Mouse (Mus musculus) urinary bladder, postnatal 10 days (tissue): ENCODE data around the gene Nudcd3.
"Not testable (repeated sequence)": the region's sequence is repeated elsewhere in the genome, so short reads cannot be mapped to it uniquely, and the experiment has no call there.

Source experiments
- DNase-seq: peaks from one replicate; pipeline ENCODE4 v3.0.0; 2022; ENCODE audit warnings: low spot score

Gene Nudcd3

DNA sequence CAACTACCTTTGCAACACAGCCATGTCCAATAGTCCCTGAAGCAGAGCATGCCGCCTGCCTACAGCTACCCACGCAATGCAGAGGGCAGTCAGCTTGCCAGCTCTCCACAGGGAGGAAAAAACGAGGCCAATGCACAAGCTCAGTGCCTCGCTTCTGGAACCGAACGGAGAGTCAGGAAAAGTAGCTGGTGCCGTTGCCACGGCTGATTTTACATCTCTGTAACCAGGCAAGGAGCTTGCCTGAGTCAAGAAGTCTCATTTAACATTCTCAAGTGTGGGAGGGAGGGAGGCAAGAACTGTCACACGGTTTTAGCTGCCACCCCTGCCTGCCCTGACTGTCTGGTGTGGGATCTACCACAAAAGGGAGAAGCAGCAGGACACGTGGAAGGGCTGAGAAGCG is 79.6 kb downstream of the Nudcd3 start:
- no peak for DNase-seq

DNA sequence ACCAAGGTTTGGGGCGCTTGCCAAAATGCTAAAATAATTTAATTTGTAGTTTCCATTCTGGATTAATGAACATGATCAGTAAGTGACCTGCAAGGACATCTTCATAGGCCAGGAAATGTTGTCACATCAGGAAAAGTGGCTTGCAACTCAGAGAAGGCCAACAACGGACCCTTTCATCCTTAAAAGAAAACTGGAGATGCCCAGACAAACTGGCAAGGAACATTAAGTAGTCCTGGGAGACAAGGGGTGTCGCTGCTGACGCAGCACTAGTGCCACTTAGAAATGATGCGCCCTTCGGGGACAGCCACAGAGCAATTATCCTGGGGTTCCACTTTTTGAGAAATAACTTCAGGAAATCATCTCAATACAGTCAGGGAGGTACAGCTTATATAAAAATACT is 80.2 kb downstream of the Nudcd3 start:
- DNase-seq, result no peak

DNA sequence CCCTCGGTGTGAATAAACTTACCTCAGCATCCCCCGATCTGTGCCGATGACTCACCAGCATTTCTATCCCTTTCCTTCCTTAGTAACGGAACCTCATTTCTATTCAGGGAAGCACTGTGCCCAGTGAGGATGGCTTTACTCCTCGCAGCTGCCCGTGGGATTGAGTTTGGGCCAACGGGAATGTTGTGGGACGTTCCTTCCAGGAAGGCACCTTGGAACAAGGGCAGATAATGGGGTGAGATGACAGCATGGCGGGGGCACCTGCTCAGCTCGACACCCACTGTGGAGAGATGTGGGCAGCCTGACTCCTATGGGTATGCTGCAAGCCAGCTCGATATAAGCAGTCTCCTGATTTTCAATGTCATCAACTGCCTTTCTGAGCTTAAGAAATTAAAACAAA is 80.9 kb downstream of the Nudcd3 start:
- DNase-seq, result no peak

DNA sequence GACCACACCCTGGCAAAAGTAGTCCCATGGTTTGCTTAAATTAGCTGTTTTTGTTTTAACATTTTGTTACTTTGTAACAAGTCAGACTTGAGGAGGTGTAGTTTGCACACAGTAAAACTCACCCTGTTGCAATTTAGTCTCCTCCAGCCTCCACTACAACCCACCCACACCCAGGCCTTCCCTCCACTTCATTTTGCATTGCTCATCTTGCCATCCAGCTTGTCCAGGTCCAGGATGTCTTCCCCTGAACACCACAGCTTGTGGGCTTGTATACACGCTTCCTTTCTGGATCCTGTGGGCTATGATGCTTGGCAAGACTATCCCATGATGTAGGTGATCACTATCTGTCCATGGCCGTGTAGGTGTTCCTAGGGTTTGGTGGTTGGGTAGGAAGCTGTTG is 82.3 kb downstream of the Nudcd3 start:
- DNase-seq, result no peak

DNA sequence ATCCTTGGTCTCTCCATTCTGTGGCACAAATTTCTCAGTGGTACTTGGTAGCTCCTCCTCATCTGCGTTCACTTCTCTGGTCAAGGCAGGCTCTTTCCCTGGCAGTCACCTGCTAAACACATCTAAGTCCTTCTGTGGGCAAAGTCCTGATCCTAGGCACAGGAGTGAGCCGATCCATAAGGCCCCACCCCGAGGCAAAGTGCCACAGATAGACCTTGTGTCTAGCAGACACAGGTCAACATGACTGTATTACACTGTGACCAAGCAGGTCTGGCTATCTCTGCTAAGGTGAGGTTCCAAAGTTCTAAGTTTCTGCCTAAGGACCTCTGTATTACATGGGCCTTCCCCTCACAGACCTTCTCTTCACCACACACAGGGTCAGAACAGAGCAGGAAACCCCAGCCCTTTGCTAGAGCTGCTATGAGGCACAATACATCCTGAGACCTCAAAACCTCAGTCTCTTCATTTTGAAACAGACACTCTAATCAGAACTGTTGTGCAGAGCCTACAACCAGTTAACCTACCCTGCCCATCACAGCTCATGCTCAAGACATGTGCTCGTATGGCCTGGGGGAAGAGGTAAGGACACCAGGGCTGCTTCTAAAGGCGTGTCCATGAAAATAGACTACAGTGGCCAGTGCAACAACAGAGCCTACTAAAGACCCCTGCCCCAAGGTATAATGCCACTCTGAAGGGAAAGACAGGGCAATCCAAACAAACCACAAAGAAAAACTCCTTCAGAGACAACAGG is 88.3 kb downstream of the Nudcd3 start:
- no peak for DNase-seq

DNA sequence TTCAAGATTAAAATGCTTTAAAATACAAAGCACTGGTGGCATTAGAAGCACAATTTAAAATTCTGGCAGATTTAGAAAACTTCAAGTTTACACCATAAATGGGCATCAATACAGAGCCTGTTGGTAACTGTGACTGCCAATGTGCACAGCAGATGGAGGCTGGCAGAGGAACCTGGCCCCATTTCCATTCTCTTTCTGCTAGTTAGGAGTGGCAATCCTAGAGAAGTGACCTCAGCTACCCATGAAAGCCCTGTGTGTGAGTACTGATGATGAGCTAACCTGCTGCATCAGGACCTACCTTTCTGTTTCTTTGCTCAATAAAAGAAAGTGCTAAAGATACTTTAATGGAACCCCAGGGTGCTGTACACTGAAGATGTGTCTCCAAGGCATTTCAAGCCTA is 90.2 kb downstream of the Nudcd3 start:
- DNase-seq, result no peak

DNA sequence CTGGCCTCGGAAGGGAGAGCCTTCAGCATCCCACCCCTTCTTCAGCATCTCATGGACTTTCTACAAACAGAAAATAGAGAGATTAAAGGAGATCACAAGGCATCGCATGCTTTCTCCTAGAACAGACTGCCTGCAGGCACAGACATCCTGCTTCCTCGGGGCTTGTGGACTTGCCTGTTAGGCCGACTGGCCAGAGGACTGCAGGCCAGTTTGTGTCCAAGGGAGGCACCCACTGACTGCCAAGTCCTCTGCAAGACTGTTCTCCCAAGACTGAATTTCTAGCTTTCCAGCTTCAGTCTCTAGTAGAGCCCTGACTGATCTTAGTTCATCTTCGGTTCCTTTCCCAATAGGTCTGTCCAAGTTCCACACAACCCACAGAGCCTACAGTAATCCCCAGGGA is 91.9 kb downstream of the Nudcd3 start:
- DNase-seq, result no peak

DNA sequence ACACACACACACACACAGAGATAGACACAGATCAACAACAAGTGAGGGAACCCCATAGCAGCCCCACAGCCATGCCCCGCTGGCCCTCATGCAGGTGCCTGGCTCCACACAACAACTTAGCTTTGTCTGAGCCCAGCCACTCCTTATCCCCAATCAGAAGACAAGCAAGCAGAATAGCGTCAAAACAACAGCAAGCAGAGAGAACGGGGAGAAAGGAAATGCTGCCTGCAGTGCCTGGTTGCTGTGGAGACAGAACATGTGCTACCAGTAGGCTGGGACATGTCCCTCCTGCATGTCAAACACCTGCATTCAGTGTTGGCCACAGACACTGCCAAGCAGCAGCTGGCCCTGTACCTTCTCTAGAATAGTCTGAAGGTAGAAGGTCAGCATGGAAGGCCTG is 92.5 kb downstream of the Nudcd3 start:
- no peak for DNase-seq

DNA sequence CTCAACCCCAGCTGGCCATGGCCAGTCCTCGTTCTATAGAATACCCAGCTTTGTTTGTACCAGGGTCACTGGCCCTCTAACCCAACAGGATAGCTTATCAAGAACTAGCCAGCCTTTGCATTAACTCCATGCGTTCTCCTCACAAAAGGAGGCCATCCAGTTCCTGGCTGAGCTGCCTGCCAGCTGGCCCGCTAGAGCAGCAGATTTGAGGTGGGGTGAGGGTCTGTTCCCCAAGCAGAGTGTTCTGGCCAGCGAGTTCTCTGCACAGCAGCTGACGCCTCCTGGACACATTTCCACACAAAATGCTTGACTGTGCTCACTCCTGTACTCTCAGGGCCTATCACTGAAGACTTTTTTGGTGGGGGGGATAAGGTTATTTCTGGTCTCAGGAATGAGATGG is 95.5 kb downstream of the Nudcd3 start:
- DNase-seq, result no peak

DNA sequence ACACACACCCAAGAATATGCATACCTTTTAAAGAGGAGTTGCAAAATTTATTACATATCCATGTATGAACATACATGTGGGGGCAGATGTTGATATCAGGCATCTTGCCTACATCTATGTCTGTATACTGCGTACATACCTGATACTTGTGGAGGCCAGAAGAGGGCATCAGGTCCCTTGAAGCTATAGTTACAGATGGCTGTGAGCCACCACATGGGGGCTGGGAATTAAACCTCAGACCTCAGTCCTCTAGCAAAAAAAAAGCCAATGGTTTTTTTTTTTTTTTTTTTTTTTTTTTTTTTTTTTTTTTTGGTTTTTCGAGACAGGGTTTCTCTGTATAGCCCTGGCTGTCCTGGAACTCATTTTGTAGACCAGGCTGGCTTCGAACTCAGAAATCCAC is 103.6 kb downstream of the Nudcd3 start:
- not testable (repeated sequence) for DNase-seq

DNA sequence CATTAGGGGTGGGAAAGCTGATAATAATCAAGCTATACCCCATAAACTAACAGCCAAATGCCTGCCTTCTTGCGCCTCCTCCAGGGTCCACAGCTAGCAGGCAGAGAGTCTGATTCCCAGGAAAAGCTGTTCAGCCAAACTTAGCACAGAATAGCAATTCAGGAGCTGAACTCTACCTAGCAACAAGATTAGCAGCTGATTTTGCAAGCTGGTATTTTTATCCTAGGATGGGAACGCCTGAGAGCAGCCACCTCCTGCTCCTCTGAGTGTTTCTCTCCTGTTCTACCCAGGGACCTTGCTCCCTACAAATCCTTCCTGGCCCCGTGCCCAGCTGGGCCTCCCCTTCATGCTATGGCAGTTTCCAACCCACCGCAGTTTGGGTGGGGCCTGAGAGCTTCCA is 113.2 kb downstream of the Nudcd3 start:
- DNase-seq, result no peak

DNA sequence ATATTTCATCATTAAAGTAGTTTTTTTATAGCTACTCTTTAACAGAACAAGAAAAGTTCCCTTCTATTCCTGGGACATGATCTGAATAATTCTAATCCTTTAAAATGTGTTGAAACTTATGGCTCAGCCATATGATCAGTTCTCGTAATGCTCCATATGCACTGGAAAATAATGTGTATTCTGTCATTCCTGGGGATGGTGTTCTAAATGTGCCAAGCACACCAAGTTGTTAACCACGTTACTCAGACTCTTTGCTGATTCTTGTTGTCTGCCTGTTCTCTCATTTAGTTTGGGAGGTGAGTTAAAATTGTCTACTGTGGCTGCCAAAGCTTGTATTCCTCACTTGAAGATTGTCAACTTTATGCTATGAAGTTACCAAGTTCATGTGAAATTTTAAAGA is 121.5 kb downstream of the Nudcd3 start:
- no peak for DNase-seq

DNA sequence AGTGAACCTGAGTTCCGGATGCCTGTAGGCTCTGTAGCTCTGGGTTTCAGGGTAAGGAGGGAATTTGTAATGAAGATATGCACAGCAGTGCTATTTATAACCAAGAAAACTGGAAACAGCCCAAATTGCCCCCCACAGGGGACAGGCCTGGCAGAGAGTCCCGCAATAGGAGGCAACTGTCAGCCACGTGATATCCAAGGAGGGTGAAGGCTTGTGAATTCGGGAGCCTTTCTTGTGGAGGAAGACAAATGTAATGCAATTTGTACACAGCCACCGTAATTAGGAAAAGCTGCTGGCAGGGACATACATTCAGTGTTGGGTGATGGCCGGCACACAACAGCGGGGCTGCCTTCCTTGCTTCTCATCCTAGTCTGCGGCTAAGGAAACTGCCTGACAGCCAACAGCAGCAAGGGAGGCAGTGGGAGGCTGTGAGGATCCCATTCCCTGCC is 124.6 kb downstream of the Nudcd3 start:
- no peak for DNase-seq

DNA sequence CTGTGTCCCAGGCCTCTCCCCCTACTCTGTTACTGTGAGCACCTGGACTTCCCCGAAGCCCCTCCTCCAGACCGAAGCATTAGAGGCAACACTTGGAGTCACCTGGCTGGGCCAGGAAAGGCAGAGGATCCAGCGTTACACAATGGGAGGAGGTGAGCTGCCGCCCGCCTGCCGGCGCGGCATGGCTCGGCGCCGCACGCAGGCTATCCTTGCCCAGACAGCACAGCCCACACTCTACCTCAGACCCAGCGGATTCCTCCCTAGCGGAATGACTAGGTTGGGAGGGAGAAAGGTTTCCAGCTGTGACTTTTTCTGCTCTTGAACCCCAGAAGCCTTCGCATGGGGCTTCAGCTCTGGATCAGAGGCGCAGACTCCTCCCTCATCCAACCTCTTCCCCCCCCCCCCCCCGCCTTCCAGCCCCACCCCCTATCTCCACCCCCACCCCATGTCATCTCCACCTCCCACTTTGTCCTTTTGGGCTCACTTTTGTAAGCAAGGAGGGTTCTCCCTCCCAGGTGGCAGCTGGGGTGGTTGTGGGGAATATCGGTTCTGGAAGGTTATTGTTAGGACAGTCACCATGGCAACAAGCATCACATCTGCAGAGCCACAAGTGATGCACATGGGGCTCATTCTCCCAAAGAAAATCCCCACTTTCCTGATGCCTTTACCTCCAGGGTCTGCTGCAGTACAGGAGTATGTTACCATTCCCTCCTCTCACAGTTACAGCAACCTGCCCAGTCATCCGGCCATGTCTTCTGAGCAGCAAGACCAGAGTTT is 131.8 kb downstream of the Nudcd3 start:
- DNase-seq, result no peak

DNA sequence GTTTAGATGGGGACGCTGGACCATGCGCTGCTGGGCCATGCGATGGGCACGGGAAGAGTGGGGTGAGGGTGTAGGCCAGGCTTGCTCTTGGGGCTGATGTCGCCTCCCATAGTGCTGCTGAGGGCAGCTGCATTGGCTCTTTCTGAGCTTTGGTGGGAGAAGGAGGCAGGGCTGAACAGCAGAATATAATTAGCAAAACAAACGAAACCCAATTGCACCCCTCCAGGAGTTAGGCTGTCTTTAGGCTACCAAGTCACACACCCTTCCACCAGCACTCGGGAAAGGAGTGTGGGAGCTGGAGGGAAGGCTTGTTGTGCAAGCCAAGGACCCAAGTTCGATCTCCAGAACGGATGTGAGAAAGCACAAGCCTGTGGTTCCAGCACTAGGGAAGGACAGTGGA is 133.1 kb downstream of the Nudcd3 start:
- no peak for DNase-seq

DNA sequence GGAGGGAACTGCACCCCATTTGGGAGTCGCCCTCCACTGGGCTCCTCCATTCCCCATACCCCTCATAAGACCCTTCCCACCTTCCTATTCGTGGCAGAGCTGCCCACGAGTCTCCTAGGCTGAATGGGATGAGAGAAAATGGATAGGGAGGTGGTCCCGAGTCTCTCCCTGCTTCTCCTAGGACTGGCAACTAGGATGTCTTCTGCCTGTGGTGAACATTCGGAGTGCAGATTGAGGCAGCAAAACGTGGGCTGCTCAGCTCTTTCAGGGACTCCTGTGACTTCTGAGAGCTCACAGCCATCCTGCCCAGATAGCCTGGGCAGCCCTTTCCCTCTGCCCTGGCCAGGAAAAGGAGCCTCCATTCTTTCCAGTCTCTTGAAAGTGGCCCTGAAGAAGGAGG is 134.0 kb downstream of the Nudcd3 start, which contains the start of gene Camk2b:
TSS of gene Camk2b (minus strand) at position 187 of the 400 bp plus-strand sequence.
- no peak for DNase-seq

DNA sequence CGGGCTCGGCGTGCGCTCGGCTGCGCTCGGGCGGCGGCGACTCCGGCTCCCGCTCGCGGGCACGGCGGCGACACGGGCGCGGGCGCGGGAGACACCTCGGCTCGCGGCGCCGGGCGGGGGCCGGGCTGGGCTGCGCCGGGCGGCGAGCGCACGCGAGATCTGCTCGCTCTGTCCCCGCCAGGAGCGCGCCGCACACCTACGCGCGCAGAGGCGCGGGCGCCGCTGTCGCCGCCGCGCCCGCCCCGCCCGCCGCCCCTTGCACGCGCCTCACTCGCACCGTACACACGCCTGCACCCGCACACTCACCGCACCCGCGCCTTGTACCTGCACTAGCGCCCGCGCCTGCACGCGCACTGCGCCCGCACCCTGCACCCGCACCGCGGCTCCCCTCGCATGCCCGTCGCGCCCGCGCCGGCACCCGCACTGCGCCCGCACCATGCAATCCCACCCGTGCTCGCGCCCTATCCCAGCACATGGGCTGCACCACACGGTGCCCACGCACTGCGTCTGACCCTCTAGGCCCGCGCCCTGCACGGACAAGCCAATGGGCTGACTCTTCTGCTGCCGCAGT is 134.6 kb downstream of the Nudcd3 start:
- no peak for DNase-seq

DNA sequence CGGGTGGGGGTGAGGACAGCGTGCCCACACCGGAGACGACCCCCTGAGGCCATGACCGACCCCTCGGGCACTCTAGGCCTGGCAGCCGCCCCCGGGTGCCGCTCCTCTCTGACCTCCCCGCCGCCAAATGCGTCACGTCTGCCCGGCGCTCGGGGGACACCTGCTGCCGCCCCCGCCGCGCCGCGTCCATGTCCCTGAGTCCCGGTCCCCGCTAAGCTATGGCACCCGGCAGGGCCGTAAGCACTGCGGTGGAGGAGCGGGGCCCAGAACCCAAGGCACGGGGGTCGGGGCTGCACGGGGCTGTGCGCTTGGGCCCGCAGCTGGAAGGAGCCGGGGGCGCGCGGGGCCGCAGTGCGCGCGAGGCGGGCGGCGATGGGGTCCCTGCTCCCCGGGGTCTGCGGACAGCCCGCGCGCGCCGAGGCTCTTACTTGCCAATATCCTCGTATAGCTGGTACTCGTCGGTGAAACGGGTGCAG is 135.1 kb downstream of the Nudcd3 start:
- no peak for DNase-seq

DNA sequence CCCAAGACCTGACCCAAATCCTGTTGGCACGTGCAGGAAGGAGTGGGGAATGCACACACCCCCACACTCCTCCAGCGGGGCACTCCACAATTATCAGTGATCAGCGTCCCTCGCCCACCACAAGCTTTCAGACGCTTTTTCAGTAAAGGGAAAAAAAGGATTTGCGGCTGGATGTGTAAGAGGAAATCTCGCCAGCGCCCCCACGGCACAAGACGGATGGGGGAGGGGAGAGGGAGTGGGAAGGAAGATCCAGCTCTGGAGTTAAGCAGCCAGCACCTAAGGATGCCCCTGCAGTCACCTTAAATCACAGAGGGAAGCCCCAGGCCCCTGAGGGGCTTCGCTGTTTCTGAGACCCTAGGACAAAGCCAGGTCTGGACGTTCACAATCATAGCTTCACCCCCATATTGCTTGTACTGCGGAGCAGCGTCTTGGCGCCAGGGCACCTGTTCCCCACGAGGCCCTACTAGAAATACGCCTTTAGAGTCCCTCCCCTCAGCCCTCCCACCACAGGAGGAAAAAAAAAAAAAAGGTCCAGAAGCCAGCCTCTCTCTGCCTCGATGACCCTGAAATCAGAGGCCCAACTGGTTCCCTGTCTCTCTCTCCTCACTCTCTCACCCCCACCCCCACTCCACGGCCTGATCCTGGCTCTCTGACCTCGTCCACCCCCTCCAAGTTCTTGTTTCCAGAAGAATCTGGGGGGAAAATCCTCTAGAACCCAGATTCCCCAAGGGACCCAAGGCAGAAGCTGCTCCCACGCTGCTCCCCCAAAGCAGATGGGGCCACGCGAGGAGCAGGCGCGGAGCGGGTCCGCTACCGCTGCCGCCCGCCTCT is 135.8 kb downstream of the Nudcd3 start:
- no peak for DNase-seq

DNA sequence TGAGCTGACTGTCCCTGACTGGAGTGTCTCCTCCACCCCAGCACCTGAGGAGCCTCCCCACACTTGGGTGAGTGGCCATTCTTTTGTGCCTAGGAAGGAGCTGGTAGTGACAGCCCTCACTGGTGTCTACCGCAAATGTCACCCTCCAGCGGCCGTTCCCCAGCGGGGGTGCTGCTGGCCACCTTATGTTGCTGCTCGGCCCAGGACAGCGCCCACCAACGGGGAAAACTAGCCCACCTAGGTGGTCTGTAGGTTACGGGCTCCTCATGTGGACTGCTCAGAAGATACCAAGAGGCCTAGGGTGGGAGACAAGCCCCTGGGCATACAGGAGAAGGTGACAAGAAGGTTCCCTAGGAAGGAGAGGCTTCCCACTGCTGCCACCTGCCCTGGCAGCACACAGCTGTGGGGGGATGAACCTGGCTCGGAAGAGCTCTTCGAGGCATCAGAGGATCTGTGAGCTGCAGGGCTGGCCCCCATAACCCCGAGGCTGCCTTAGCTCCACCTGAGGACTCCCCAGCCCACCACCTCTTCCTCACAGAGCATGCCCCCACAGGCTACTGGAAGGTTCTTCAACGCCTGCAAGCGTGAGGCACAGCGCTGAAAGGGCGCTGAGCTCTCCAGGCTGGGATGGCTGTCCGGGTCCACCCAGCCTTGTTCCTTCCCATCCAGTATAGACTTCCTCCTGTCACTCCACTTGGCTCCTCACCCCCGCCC is 136.6 kb downstream of the Nudcd3 start:
- no peak for DNase-seq

DNA sequence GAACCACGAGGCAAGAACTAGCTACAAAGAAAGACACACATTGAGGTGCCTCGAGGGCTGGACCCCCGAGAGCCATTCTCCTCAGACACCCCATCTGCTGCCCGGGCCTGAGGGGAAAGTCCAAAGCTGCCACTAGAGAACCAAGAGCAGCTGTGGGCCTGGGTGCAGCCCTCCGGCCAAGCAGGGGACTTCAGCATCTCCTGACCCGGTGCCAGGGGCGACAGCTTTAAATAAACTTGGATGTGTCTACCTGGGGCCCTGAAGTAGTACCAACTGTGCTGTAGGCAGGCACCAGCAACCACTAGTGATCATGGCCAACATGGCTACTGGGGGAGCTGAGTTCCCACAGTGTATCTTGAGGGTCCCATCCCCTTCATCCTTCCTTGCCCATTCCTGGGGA is 137.2 kb downstream of the Nudcd3 start:
- no peak for DNase-seq

DNA sequence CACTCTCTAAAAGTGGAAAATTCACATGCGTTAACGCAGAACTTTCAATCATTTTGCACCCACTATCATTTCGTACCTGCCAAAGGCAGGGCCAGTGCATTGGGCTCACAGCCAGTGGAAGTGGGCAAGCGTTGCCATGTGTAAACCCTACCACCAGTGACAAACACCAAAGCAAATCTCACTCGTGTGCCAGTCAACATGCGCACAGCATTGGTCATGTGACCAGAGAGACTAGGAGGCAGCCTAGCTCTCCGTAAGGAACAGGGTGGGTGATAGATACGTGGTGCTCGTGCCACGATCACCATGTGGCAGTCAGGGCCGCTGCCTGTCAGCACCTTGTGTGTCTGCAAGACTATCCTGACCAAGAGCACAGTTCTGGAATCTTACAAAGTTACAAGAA is 137.9 kb downstream of the Nudcd3 start:
- DNase-seq, result no peak
